Mouse (Mus musculus) spleen, adult 2 months (tissue): ENCODE measurements around the gene Ppp2r2c.

Source experiments
- CTCF ChIP-seq: fragments of 200-500 bp; IDR thresholded peaks from 2 replicates; pipeline ENCODE4 v1.5.1; 2011; ENCODE audit warnings: mild to moderate bottlenecking, inconsistent platforms; ENCODE audit not compliant: insufficient read depth, insufficient read length, insufficient replicate concordance; ENCODE audit errors: extremely low read depth
- POLR2A ChIP-seq: fragments of 200-500 bp; IDR thresholded peaks from 2 replicates; pipeline ENCODE4 v1.6.1; 2011; ENCODE audit warnings: low read depth, low read length, inconsistent platforms

DNA sequence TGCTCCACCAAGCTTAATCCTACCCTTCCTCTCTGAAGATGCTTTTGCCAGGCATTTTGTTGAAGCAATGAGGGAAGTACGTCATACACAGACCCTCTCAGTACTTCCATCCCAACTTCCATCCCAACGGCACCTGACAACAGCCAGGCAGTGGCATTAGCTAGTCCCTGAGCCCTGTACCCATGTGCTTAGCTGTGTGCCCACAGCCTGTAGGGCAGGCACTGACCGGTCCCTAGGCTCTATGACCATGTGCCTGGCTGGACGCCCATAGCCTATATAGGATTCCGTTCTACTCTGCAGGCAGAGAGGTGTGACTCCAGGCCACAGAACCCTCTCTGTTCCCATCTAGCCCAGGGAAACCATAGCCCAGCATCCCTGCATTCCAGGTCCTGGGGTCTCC, 69.7 kb downstream of the Ppp2r2c start:
- no peak for TF ChIP-seq CTCF
- TF ChIP-seq POLR2A: no peak
